Mouse (Mus musculus): ENCODE results near the gene Kif22. TPM values are rescaled to one million over a fixed set of nuclear protein-coding genes. Genes with fewer than 3 reads are reported as not detected.
A peak's percentile ranks its signal among the peaks of the same experiment; 100 is the strongest.
"Not testable (repeated sequence)": the region's sequence is repeated elsewhere in the genome, so short reads cannot be mapped to it uniquely, and the experiment has no call there.

The Kif22 gene
- 18.9 and 30.2 TPM in 2 replicates for polyA plus RNA-seq (2014; fragmentation: Nextera tagmentation; extraction: Ambion mirVana)

DNA sequence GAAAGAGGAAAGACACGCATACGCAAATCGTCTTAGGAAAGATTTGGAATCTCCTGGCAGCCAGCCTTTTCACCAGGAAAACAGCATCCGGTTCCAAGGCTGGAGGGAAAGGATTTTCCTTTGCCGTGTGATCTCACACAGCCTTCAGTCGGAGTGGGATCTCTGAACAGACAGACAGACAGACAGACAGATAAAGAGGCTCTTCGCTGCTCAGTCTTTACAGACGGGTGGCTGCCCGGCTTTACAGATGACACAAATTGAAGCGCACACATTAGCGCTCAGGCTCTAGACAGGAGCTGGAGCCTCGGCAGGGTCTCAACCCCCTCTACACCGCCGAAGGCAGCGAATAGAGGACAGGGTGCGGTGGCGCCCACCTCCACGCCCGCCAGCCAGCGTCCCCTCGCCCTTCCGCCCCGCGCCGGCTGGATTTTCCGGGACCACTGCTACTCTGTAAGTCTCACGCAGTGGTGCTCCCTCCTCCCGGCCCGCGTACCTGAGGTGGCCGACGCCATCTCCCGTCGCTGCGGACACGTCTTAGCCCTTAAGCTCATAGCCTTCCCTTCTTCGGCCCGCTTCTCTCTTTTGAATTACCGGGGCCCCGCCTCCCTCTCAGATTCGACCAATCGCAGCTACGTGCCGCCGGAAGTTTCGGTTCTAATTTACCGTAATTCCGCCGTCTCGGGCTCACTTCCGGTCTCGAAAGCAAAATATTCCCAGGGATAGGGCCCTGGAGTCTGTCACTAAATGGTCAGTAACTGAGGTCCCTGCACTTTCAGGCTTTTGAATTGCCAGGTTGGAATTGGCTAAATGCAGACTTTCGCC lies at the start of gene Kif22:
Gene Kif22 (minus strand): TSS at position 621 of the 822 bp plus-strand sequence.
- peak within 1 kb of the TSS; percentile 61 for H3K4me3 ChIP-seq (replicated peaks; ENCODE audit: low read depth, low read length)
- peak within 1 kb of the TSS; percentile 56; the same call in 1 of the 2 replicates for H3K27ac ChIP-seq (replicated peaks; ENCODE audit: low read depth, low read length)
- ATAC-seq (ENCODE audit: low FRiP score, low TSS enrichment) (peak; percentile 78), DNase-seq (peak; percentile 95)
- peaks cover 12% of the 10 kb centered on the region for H3K4me1 ChIP-seq (ENCODE audit: control insufficient read depth, insufficient read depth, low read length)
- H3K27me3 ChIP-seq (ENCODE audit: control insufficient read depth, insufficient read depth, low read length) = no peaks in the 10 kb centered on the region
- peak within 1 kb of the TSS; percentile 57 for H3K9ac ChIP-seq (replicated peaks; ENCODE audit: low read length)
- H3K9me3 ChIP-seq (ENCODE audit: control insufficient read depth, low read length) = no peaks in the 10 kb centered on the region
- WGBS = under 1% methylated on average over 52 of the region's 53 CpGs
- no peaks in the 10 kb centered on the region for H3K36me3 ChIP-seq (ENCODE audit: control insufficient read depth, insufficient read depth, low read length)
- H3K4me2 ChIP-seq (ENCODE audit: low read length) = peak within 1 kb of the TSS; percentile 94

DNA sequence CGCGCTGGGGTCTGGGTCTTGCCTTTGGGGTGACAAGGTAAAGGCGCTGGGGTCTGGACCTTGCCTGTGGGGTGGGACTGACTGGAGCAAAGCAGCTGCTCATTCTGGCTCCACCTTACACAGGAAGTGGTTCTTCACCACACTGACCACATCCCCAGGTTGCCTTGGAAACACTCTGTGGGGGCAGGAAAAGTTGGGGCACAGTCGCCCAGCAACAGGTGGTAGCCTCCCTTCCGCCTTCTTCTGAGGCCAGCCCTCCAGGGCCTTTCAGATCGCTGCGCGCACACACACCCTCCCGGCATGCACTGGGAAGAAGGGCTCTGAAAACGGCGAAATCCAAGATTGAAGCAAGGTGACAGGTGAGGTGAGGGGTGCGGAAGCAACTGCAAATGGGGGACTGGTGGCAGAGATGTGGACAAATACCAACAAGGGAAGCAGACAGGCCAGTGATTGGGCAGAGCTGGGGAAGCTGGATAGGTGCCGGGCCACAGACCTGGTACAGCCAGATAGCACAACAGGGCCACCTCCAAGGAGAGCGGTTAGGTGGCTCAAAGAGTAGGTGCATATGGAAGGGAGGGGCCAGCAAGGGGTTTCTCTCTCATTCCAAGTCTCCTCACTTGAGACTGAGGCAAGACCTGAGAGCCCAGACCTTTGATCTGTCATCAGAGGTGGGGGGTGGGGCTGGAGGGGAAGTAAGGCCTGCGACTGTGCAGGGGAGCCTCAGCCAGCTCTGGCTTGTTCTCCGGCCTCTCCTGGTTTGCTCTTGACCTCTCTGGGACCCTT lies 49.0 kb upstream of the Kif22 start, which contains the start of gene AI467606:
Gene AI467606 (plus strand): TSS at position 246 of the 783 bp plus-strand sequence.
- H3K9ac ChIP-seq (replicated peaks; ENCODE audit: low read length) = no peak within 1 kb of the TSS
- ATAC-seq (ENCODE audit: low FRiP score, low TSS enrichment) (no peak), DNase-seq (no peak)
- no peak within 1 kb of the TSS for H3K4me2 ChIP-seq (ENCODE audit: low read length)
- H3K36me3 ChIP-seq (ENCODE audit: control insufficient read depth, insufficient read depth, low read length) = no peaks in the 10 kb centered on the region
- H3K4me3 ChIP-seq (replicated peaks; ENCODE audit: low read depth, low read length) = no peak within 1 kb of the TSS
- 0 out of 2 replicates have a peak, but pooled peaks cover 4% of the 10 kb centered on the region for H3K4me1 ChIP-seq (ENCODE audit: control insufficient read depth, insufficient read depth, low read length)
- whole genome bisulfite sequencing = 75% methylated on average over 16 of the region's 16 CpGs
- no peak within 1 kb of the TSS for H3K27ac ChIP-seq (replicated peaks; ENCODE audit: low read depth, low read length)
- no peaks in the 10 kb centered on the region for H3K9me3 ChIP-seq (ENCODE audit: control insufficient read depth, low read length)
- H3K27me3 ChIP-seq (ENCODE audit: control insufficient read depth, insufficient read depth, low read length) = no peaks in the 10 kb centered on the region

DNA sequence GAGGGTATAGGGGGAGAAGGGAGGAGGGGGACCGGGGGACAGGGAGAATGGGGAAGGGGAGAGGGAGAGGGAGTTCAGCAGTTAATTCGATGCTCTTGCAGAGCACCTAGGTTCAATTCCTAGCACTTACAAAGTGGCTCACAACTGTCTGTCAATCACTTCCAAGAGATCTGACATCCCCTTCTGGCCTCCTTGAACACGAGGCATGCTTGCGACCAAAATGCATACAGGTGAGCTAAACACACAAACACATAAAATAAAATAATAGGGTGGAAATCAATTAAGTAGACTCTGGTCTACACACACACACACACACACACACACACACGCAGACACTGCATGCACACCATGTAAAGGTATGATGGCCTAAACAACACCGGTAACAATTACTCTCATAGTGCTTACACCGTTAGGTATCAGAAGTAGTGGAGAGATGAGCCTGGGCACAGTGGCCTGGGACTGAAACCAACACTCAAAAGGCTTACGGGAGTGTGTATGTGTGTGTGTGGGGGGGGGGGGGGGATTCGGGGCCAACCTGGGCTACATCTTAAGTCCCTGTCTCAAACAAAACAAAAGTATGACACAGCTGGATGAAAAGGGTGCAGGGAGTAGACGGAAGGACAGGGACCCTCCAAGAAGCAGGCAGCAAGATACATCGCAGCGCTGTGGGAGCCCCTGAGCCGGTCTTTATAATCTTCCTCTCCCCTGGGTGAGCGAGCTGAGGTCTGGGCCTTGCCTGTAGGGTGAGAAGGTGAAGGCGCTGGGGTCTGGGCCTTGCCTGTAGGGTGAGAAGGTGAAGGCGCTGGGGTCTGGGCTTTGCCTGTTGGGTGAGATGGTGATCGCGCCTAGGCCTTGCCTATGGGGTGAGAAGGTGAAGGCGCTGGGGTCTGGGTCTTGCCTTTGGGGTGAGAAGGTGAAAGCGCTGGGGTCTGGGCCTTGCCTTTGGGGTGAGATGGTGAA lies 48.2 kb upstream of the Kif22 start:
- ATAC-seq (ENCODE audit: low FRiP score, low TSS enrichment) (no peak), DNase-seq (no peak)
- Histone ChIP-seq H3K27me3 (ENCODE audit: control insufficient read depth, insufficient read depth, low read length) (no peaks in the 10 kb centered on the region), H3K4me1 (ENCODE audit: control insufficient read depth, insufficient read depth, low read length) (0 out of 2 replicates have a peak, but pooled peaks cover 4% of the 10 kb centered on the region), H3K4me3 (replicated peaks; ENCODE audit: low read depth, low read length) (no peak overlapping the region), H3K27ac (replicated peaks; ENCODE audit: low read depth, low read length) (no peak overlapping the region), H3K9ac (replicated peaks; ENCODE audit: low read length) (no peak overlapping the region), H3K36me3 (ENCODE audit: control insufficient read depth, insufficient read depth, low read length) (no peaks in the 10 kb centered on the region), H3K4me2 (ENCODE audit: low read length) (no peak overlapping the region), H3K9me3 (ENCODE audit: control insufficient read depth, low read length) (no peaks in the 10 kb centered on the region)
- 88% methylated on average over 20 of the region's 20 CpGs for WGBS

DNA sequence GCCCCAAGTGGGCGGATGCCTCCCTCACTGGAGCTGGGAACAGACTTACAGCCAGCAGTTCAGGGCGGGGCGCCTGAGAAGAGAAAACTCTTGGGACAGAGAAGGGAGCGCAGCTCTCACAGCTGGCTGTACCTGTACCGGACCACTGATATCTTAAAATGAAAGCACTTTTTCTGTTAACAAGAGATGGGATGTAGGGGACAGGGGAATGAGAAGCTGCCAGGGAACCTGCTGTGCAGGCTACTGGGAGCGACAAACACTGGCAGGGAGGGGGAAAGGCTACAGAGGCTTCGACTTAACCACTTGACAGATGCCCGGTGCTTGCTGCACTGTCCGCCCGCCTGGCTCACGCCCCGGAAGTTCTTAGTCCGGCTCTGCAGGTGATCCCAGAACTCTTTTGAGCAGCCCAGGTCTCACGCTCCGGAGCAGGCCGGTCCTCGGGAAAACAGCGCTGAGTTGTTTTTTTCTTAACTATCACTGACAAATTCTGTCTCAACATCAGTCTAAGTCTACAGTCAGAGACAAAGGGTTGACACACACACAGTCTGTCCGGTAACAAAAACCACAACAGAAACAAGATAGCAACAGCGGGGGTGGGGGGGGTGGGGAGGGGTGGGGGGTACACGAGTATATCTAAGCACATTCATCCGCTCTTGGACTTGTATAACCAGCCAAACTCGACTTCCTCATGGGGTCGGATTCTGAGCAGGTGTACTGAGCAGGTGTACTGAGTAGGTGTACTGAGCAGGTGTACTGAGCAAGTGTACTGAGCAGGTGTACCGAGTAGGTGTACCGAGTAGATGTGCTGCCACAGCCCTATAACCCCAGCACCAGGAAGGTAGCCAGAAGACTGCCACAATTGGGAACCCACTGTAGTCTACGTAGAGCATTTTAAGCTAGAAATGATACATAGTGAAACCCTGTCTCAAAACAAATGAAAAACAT lies 46.9 kb upstream of the Kif22 start:
- Histone ChIP-seq H3K9ac (replicated peaks; ENCODE audit: low read length) (0 out of 2 replicates have a peak overlapping the region, but pooled peaks have one; percentile 12), H3K27me3 (ENCODE audit: control insufficient read depth, insufficient read depth, low read length) (no peaks in the 10 kb centered on the region), H3K4me2 (ENCODE audit: low read length) (peak overlapping the region; percentile 47), H3K27ac (replicated peaks; ENCODE audit: low read depth, low read length) (no peak overlapping the region), H3K36me3 (ENCODE audit: control insufficient read depth, insufficient read depth, low read length) (no peaks in the 10 kb centered on the region), H3K9me3 (ENCODE audit: control insufficient read depth, low read length) (no peaks in the 10 kb centered on the region), H3K4me3 (replicated peaks; ENCODE audit: low read depth, low read length) (no peak overlapping the region), H3K4me1 (ENCODE audit: control insufficient read depth, insufficient read depth, low read length) (0 out of 2 replicates have a peak, but pooled peaks cover 4% of the 10 kb centered on the region)
- ATAC-seq (ENCODE audit: low FRiP score, low TSS enrichment) (no peak), DNase-seq (peak; percentile 22)
- WGBS = 23% methylated on average over 27 of the region's 27 CpGs

DNA sequence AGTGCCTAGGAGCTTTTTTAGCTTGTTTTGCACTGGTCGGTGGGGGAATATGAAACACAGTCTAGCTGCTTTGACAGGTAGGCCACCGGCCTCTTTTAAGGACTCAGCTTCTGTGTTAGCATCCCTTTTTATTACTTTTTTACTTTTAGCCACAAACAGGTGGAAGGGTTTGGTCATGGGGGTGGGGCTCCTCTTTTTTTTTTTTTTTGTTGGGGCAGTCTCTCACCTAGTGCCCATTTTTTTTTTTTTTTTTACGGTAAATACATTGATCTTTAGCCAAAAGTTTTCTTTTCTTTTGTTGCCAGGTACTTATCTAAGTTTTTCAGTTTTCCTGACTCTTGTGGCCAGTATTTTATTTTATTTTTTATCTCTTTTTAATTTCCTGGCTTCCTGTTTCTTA lies 45.8 kb upstream of the Kif22 start:
- DNase-seq (no peak), ATAC-seq (ENCODE audit: low FRiP score, low TSS enrichment) (no peak)
- Histone ChIP-seq H3K9me3 (ENCODE audit: control insufficient read depth, low read length) (no peaks in the 10 kb centered on the region), H3K36me3 (ENCODE audit: control insufficient read depth, insufficient read depth, low read length) (no peaks in the 10 kb centered on the region), H3K27ac (replicated peaks; ENCODE audit: low read depth, low read length) (no peak overlapping the region), H3K4me3 (replicated peaks; ENCODE audit: low read depth, low read length) (no peak overlapping the region), H3K9ac (replicated peaks; ENCODE audit: low read length) (no peak overlapping the region), H3K4me2 (ENCODE audit: low read length) (no peak overlapping the region), H3K27me3 (ENCODE audit: control insufficient read depth, insufficient read depth, low read length) (no peaks in the 10 kb centered on the region), H3K4me1 (ENCODE audit: control insufficient read depth, insufficient read depth, low read length) (0 out of 2 replicates have a peak, but pooled peaks cover 4% of the 10 kb centered on the region)
- WGBS = 97% methylated on average over 3 of the region's 3 CpGs

DNA sequence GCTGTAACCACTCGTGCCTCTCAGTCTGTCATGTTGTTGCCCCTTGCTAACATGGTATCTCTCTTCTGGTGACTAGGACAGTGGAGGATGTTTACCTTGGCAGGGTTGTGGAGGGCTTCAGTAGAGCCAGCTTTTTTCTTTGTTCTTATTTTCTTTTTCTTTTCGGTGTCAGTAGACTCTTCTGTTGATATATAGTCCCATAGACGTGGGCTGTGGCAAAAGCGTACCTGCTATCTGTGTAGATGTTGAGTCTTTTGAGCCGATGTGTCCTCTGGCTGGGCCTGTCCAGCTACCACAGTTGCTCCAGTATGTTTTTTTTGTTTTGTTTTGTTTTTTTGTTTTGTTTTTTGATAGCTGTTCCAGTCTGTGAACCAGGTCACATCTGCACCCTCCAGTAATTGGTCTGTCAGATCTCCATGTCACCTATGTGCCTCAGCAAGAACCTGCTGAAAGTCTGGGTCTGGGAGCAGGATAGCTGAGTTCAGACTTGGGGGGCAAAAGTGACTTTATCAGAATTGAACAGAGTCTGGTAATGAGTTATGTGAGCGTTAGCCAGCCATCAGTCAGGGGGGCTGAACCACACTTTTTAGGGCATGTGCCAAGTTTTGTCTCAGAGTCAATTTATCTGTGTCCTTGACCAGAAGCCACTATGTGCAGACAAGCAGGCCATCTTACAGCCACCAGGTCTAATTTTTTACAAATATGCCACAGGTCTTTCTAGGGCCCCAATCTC lies 45.2 kb upstream of the Kif22 start, which contains the start of gene Zg16:
Gene Zg16 (minus strand): TSS at position 51 of the 733 bp plus-strand sequence.
- H3K27me3 ChIP-seq (ENCODE audit: control insufficient read depth, insufficient read depth, low read length); H3K9me3 ChIP-seq (ENCODE audit: control insufficient read depth, low read length); H3K4me2 ChIP-seq (ENCODE audit: low read length); DNase-seq; H3K9ac ChIP-seq (replicated peaks; ENCODE audit: low read length); ATAC-seq (ENCODE audit: low FRiP score, low TSS enrichment); H3K36me3 ChIP-seq (ENCODE audit: control insufficient read depth, insufficient read depth, low read length); H3K4me1 ChIP-seq (ENCODE audit: control insufficient read depth, insufficient read depth, low read length); H3K4me3 ChIP-seq (replicated peaks; ENCODE audit: low read depth, low read length); H3K27ac ChIP-seq (replicated peaks; ENCODE audit: low read depth, low read length): not testable (repeated sequence)
- 86% methylated on average over 6 of the region's 6 CpGs for WGBS

DNA sequence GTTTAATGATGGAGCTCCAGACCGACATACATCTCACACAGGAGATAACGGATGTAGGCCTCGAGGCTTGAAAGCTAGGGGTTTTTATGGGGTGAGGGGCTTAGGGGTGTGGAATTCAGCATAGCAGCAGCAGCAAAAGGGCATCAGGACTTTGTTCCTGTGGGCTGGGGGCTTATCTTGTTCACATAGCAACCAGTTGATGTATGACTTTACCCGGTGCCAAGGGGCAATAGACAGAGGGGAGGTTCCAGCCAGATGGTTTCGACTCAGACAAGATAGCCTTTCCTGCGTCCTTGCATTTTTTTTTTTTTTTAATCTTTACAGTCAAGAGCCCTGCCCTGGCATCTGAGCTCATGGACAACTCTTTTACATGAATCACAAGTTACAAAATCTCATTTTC lies 43.5 kb upstream of the Kif22 start:
- H3K27me3 ChIP-seq (ENCODE audit: control insufficient read depth, insufficient read depth, low read length); H3K27ac ChIP-seq (replicated peaks; ENCODE audit: low read depth, low read length); ATAC-seq (ENCODE audit: low FRiP score, low TSS enrichment); H3K4me2 ChIP-seq (ENCODE audit: low read length); H3K4me1 ChIP-seq (ENCODE audit: control insufficient read depth, insufficient read depth, low read length); DNase-seq; H3K9me3 ChIP-seq (ENCODE audit: control insufficient read depth, low read length); H3K4me3 ChIP-seq (replicated peaks; ENCODE audit: low read depth, low read length); H3K9ac ChIP-seq (replicated peaks; ENCODE audit: low read length); H3K36me3 ChIP-seq (ENCODE audit: control insufficient read depth, insufficient read depth, low read length): not testable (repeated sequence)
- WGBS = 82% methylated on average over 6 of the region's 6 CpGs

Data from midbrain, embryonic 14.5 days (tissue).